In genomic region chr11:41160492-41161175, GRCm38 (mm10) we compare ENCODE assay signal across 16 mouse cellular contexts.
DNase-seq lines count a peak whose midpoint lies in the region; ATAC-seq lines count a peak whose summit lies in the region.
"Had no signal": no experiment of that assay in that cellular context is flagged by ENCODE, and none has a peak within 500 bp of the region (broad histone marks: within the 10 kb centered on the region; RNA-seq: fewer than 3 reads in every experiment).

No protein-coding gene starts in this region.

- no peak overlapping the region for H3K9ac ChIP-seq in hindbrain, embryonic 12.5 days
- no peak overlapping the region for H3K9ac ChIP-seq in midbrain, embryonic 13.5 days (replicated peaks)
- H3K9ac ChIP-seq in heart, embryonic 11.5 days (ENCODE audit: low read depth, low read length): no peak overlapping the region
- H3K9ac ChIP-seq: limb, embryonic 13.5 days had no signal

- H3K36me3 ChIP-seq in forebrain, embryonic 10.5 days (replicated peaks): no peaks in the 10 kb centered on the region
- no peaks in the 10 kb centered on the region for H3K36me3 ChIP-seq in hindbrain, embryonic 12.5 days
- H3K36me3 ChIP-seq in midbrain, embryonic 13.5 days: no peaks in the 10 kb centered on the region
- H3K36me3 ChIP-seq in heart, embryonic 11.5 days (ENCODE audit: control insufficient read depth, insufficient read depth, low read length): no peaks in the 10 kb centered on the region
- H3K36me3 ChIP-seq: limb, embryonic 13.5 days had no signal

- H3K27ac ChIP-seq in forebrain, embryonic 10.5 days: 0 out of 2 replicates have a peak overlapping the region, but pooled peaks have one; percentile 20
- H3K27ac ChIP-seq in hindbrain, embryonic 12.5 days: peak overlapping the region; percentile 40; the same call in 1 of the 2 replicates
- H3K27ac ChIP-seq in midbrain, embryonic 13.5 days: peak overlapping the region; percentile 85
- H3K27ac ChIP-seq in heart, embryonic 11.5 days (ENCODE audit: low read depth, low read length): no peak overlapping the region
- H3K27ac ChIP-seq: limb, embryonic 13.5 days had no signal

- no peaks in the 10 kb centered on the region for H3K27me3 ChIP-seq in forebrain, embryonic 10.5 days (ENCODE audit: poor library complexity, severe bottlenecking)
- H3K27me3 ChIP-seq in hindbrain, embryonic 12.5 days: no peaks in the 10 kb centered on the region
- no peaks in the 10 kb centered on the region for H3K27me3 ChIP-seq in midbrain, embryonic 13.5 days
- no peaks in the 10 kb centered on the region for H3K27me3 ChIP-seq in heart, embryonic 11.5 days (ENCODE audit: control insufficient read depth, insufficient read depth, low read length)
- H3K27me3 ChIP-seq: CH12.LX; limb, embryonic 13.5 days had no signal

- no peaks in the 10 kb centered on the region for H3K9me3 ChIP-seq in forebrain, embryonic 10.5 days
- no peaks in the 10 kb centered on the region for H3K9me3 ChIP-seq in hindbrain, embryonic 12.5 days (replicated peaks)
- H3K9me3 ChIP-seq in midbrain, embryonic 13.5 days: no peaks in the 10 kb centered on the region
- no peaks in the 10 kb centered on the region for H3K9me3 ChIP-seq in heart, embryonic 11.5 days (replicated peaks; ENCODE audit: control insufficient read depth, low read length)
- H3K9me3 ChIP-seq: limb, embryonic 13.5 days had no signal

- 25% methylated on average over 2 of the region's 2 CpGs for WGBS in forebrain, embryonic 10.5 days
- WGBS in hindbrain, embryonic 12.5 days: 31% methylated on average over 2 of the region's 2 CpGs
- WGBS in midbrain, embryonic 13.5 days: 2% methylated on average over 2 of the region's 2 CpGs
- WGBS in heart, embryonic 11.5 days (ENCODE audit: insufficient replicate concordance): 81% methylated on average over 2 of the region's 2 CpGs

- peak; percentile 85 for ATAC-seq in hindbrain, embryonic 12.5 days (ENCODE audit: low FRiP score)
- peak; percentile 92 for ATAC-seq in midbrain, embryonic 13.5 days
- ATAC-seq in heart, embryonic 11.5 days (replicated peaks; ENCODE audit: insufficient number of reproducible peaks, low FRiP score, low TSS enrichment): no peak
- ATAC-seq: activated CD4-positive, CD25-positive, alpha-beta regulatory T cell, adult 4 months had no signal

- no peak overlapping the region for H3K4me3 ChIP-seq in forebrain, embryonic 10.5 days
- no peak overlapping the region for H3K4me3 ChIP-seq in hindbrain, embryonic 12.5 days
- H3K4me3 ChIP-seq in midbrain, embryonic 13.5 days (replicated peaks): no peak overlapping the region
- no peak overlapping the region for H3K4me3 ChIP-seq in heart, embryonic 11.5 days (ENCODE audit: low read depth, low read length)
- H3K4me3 ChIP-seq: limb, embryonic 13.5 days had no signal

- H3K4me1 ChIP-seq in forebrain, embryonic 10.5 days: peaks cover 16% of the 10 kb centered on the region
- peaks cover 6% of the 10 kb centered on the region; the same call in 1 of the 2 replicates for H3K4me1 ChIP-seq in hindbrain, embryonic 12.5 days
- H3K4me1 ChIP-seq in midbrain, embryonic 13.5 days (replicated peaks): peaks cover 20% of the 10 kb centered on the region
- no peaks in the 10 kb centered on the region for H3K4me1 ChIP-seq in heart, embryonic 11.5 days (ENCODE audit: control insufficient read depth, insufficient read depth, low read length)
- H3K4me1 ChIP-seq: limb, embryonic 13.5 days had no signal

- no peak overlapping the region for H3K4me2 ChIP-seq in hindbrain, embryonic 12.5 days (replicated peaks)
- no peak overlapping the region for H3K4me2 ChIP-seq in midbrain, embryonic 13.5 days (replicated peaks)
- no peak overlapping the region for H3K4me2 ChIP-seq in heart, embryonic 11.5 days
- H3K4me2 ChIP-seq: limb, embryonic 13.5 days had no signal

- peak; percentile 13 for DNase-seq in cerebellum, adult 8-10 months
- no peak for DNase-seq in cerebellum, adult 11 months
- DNase-seq in forebrain, embryonic 10.5 days (ENCODE audit: extremely low spot score, low spot score): no peak
- no peak for DNase-seq in thymus, adult 18-20 months
- no peak for DNase-seq in ovary, adult 18-20 months (ENCODE audit: low spot score)
- DNase-seq: heart, adult 18-20 months; heart, postnatal 14 days; kidney, adult 11 months; kidney, postnatal 4 days; lung, postnatal 4 days had no signal
